Mouse (Mus musculus): ENCODE data around the gene Enpp6.
"Not testable (repeated sequence)": the region's sequence is repeated elsewhere in the genome, so short reads cannot be mapped to it uniquely, and the experiment has no call there.

- not testable (repeated sequence) for TF ChIP-seq GATA1 (IDR thresholded peaks at IDR 0.05; ENCODE audit: borderline replicate concordance, low read length); CTCF (IDR thresholded peaks at IDR 0.05; ENCODE audit: low read depth, low read length)
These were observed 53.5 kb downstream of the Enpp6 start for GRCm38 (mm10) chr8:47040215-47040614.
